ENCODE assay signal across 18 mouse cellular contexts in the genomic region with DNA sequence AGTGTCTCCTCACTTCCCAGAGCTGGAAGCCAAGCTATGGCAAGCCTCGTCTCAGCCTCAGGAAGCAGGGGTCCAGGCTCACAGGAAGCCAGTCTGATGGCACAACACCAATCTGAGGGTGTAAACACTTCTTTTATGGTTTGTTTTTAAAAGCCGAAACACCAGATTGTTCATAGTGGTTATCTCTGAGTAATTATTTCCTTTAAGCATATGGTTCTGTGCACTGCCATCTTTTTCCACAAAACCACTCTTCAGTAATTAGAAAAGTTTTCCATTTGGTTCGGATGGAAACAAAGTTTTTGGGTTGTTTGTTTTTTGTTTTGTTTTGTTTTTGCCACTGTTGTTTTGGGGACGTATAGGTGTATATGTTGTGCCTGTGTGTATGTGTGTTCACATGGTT. TPM values are rescaled to one million over a fixed set of nuclear protein-coding genes. Genes with fewer than 3 reads are reported as not detected.
DNase-seq lines count a peak whose midpoint lies in the region; ATAC-seq and TF ChIP-seq lines count a peak whose summit lies in the region.
"Had no signal": no experiment of that assay in that cellular context is flagged by ENCODE, and none has a peak within 500 bp of the region (broad histone marks: within the 10 kb centered on the region; RNA-seq: fewer than 3 reads in every experiment).

No protein-coding gene starts in this region.

- intact Hi-C loops in left cerebral cortex, postnatal 25 days (cut with DNase I) = no loop called here

- no peak for DNase-seq in kidney, postnatal 0 days (ENCODE audit: low spot score)
- no peak for DNase-seq in kidney, postnatal 25 days
- no peak for DNase-seq in left cerebral cortex, postnatal 25 days (ENCODE audit: low spot score in 2 of 2)
- no peak for DNase-seq in adrenal gland, postnatal 14 days
- DNase-seq: adrenal gland, postnatal 10 days; cerebellum, adult 11-12 months; gastrocnemius, postnatal 36 days; heart, postnatal 4 days; lung, adult 18-20 months; thymus, postnatal 4 days had no signal

- no peaks in the 10 kb centered on the region for H3K9me3 ChIP-seq in kidney, postnatal 0 days (replicated peaks; ENCODE audit: low read length)
- no peaks in the 10 kb centered on the region for H3K9me3 ChIP-seq in liver, embryonic 15.5 days (replicated peaks)
- H3K9me3 ChIP-seq: embryonic facial prominence, embryonic 13.5 days; heart, embryonic 12.5 days; midbrain, embryonic 13.5 days; neural tube, embryonic 15.5 days had no signal

- H3K36me3 ChIP-seq in kidney, postnatal 0 days (ENCODE audit: insufficient read depth, low read length) = no peaks in the 10 kb centered on the region
- peaks cover 59% of the 10 kb centered on the region for H3K36me3 ChIP-seq in liver, embryonic 15.5 days (replicated peaks)
- H3K36me3 ChIP-seq: embryonic facial prominence, embryonic 13.5 days; heart, embryonic 12.5 days; midbrain, embryonic 13.5 days; neural tube, embryonic 15.5 days had no signal

- peak overlapping the region; percentile 88 for H3K27ac ChIP-seq in kidney, postnatal 0 days
- peak overlapping the region; percentile 98 for H3K27ac ChIP-seq in liver, embryonic 15.5 days (replicated peaks)
- H3K27ac ChIP-seq: embryonic facial prominence, embryonic 13.5 days; midbrain, embryonic 13.5 days; neural tube, embryonic 15.5 days had no signal

- 0 out of 2 replicates have a peak overlapping the region, but pooled peaks have one; percentile 35 for H3K9ac ChIP-seq in kidney, postnatal 0 days (ENCODE audit: low read depth, low read length)
- 0 out of 2 replicates have a peak overlapping the region, but pooled peaks have one; percentile 39 for H3K9ac ChIP-seq in liver, embryonic 15.5 days
- H3K9ac ChIP-seq: embryonic facial prominence, embryonic 13.5 days; heart, embryonic 12.5 days; midbrain, embryonic 13.5 days; neural tube, embryonic 15.5 days had no signal

- no peak for TF ChIP-seq CTCF in kidney, postnatal 0 days (IDR thresholded peaks at IDR 0.05; ENCODE audit: low read depth)

- H3K27me3 ChIP-seq in kidney, postnatal 0 days (ENCODE audit: insufficient read depth, low read length) = no peaks in the 10 kb centered on the region
- H3K27me3 ChIP-seq in liver, embryonic 15.5 days = no peaks in the 10 kb centered on the region
- H3K27me3 ChIP-seq: embryonic facial prominence, embryonic 13.5 days; heart, embryonic 12.5 days; midbrain, embryonic 13.5 days; neural tube, embryonic 15.5 days had no signal

- ATAC-seq in kidney, postnatal 0 days (replicated peaks; ENCODE audit: low FRiP score, low read depth) = no peak
- ATAC-seq in CD4-positive, CD25-positive, alpha-beta regulatory T cell, adult 4 months = peak; percentile 35
- ATAC-seq in inflammation-experienced regulatory T-cells, adult 6 months = peak; percentile 35
- no peak for ATAC-seq in liver, embryonic 15.5 days (ENCODE audit: insufficient read depth)
- ATAC-seq in granulocyte monocyte progenitor cell, adult 5-6 weeks (replicated peaks; ENCODE audit: poor library complexity, severe bottlenecking) = no peak
- ATAC-seq: midbrain, embryonic 13.5 days had no signal

- H3K4me3 ChIP-seq in kidney, postnatal 0 days (replicated peaks; ENCODE audit: low read depth, low read length) = no peak overlapping the region
- H3K4me3 ChIP-seq in liver, embryonic 15.5 days (replicated peaks) = no peak overlapping the region
- H3K4me3 ChIP-seq: embryonic facial prominence, embryonic 13.5 days; heart, embryonic 12.5 days; midbrain, embryonic 13.5 days; neural tube, embryonic 15.5 days had no signal

- H3K4me2 ChIP-seq in kidney, postnatal 0 days (ENCODE audit: low read length) = peak overlapping the region; percentile 28; the same call in 1 of the 2 replicates
- H3K4me2 ChIP-seq in liver, embryonic 15.5 days = peak overlapping the region; percentile 33; the same call in 1 of the 2 replicates
- H3K4me2 ChIP-seq: embryonic facial prominence, embryonic 13.5 days; heart, embryonic 12.5 days; midbrain, embryonic 13.5 days; neural tube, embryonic 15.5 days had no signal

- peaks cover 37% of the 10 kb centered on the region for H3K4me1 ChIP-seq in kidney, postnatal 0 days (replicated peaks; ENCODE audit: insufficient read depth, low read length)
- H3K4me1 ChIP-seq in liver, embryonic 15.5 days (replicated peaks) = peaks cover 100% of the 10 kb centered on the region

- WGBS in kidney, postnatal 0 days = 73% methylated on average over 4 of the region's 4 CpGs
- WGBS in liver, embryonic 15.5 days (ENCODE audit: insufficient replicate concordance) = 64% methylated on average over 4 of the region's 4 CpGs

RNA-seq across cellular contexts. Expression of a gene that starts 9.9 kb away (rescaled TPM):
- 85.1 and 89.4 TPM in 2 replicates for polyA plus RNA-seq in kidney, postnatal 0 days (2015; fragmentation: Nextera tagmentation; extraction: Ambion mirVana)
- 1,000 to 10,000 TPM in 1 of 2 experiments, 100 to 1,000 TPM in 1; 432 to 1,042 TPM for polyA plus RNA-seq in CD4-positive, CD25-positive, alpha-beta regulatory T cell, adult 4 months (2017; shearing (Covaris generic))
- 100 to 1,000 TPM; 528 to 940 (median 825) TPM for polyA plus RNA-seq in inflammation-experienced regulatory T-cells, adult 6 months (2017; shearing (Covaris generic))
- 113 and 118 TPM in 2 replicates for polyA plus RNA-seq in liver, embryonic 15.5 days (2015; fragmentation: Nextera tagmentation; extraction: Ambion mirVana)
- total RNA-seq in granulocyte monocyte progenitor cell, adult 5-6 weeks (2014; fragmentation: Nextera tagmentation) = 17.7 and 22.8 TPM in 2 replicates
- total RNA-seq in granulocyte monocyte progenitor cell, adult 5-6 weeks (2017) = 11.3 and 23.5 TPM in 2 replicates
- total RNA-seq in left cerebral cortex, postnatal 25 days (2021) = 10 to 100 TPM; 15.7 to 16.3 TPM
- 43.0 and 54.9 TPM in 2 replicates for total RNA-seq in adrenal gland, postnatal 14 days (2021)

Comparison
In these comparisons a context has a peak if more than half of its experiments do, and no peak if none do; other contexts are left out.
1. ATAC-seq: peak in CD4-positive, CD25-positive, alpha-beta regulatory T cell, adult 4 months (single experiment) and inflammation-experienced regulatory T-cells, adult 6 months (single experiment); none in kidney, postnatal 0 days (single experiment), liver, embryonic 15.5 days (single experiment) and granulocyte monocyte progenitor cell, adult 5-6 weeks (single experiment).